Mouse (Mus musculus): ENCODE measurements around the gene Gm21310. TPM values are rescaled to one million over a fixed set of nuclear protein-coding genes. Genes with fewer than 3 reads are reported as not detected.
"Not testable (repeated sequence)": the region's sequence is repeated elsewhere in the genome, so short reads cannot be mapped to it uniquely, and the experiment has no call there.

The Gm21310 gene
- polyA plus RNA-seq (2015; fragmentation: Nextera tagmentation; extraction: Ambion mirVana), result not detected in 2 replicates

DNA sequence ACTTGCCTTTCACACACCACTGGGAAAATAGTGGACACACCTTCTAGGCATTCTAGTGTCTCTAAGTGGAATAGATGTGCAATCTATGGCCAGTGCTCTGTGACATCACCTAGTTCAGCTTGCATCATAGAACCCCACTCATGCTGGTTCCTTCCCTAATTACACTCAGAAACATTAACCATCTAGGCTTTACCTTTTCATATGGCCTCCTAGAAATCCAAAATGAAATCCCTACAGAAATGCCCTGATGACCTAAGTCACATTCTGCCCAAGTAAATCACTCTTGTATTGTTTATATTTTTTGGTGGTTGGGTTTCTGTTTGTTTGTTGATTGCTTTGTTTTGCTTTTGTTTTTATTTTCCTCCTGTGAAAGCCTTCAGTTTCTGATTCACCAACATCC lies at the start of gene Gm21310:
TSS of gene Gm21310 (minus strand) at position 101 of the 400 bp plus-strand sequence.
- not testable (repeated sequence) for H3K27me3 ChIP-seq (ENCODE audit: insufficient read depth, low read length); H3K4me3 ChIP-seq (ENCODE audit: low read length); H3K9ac ChIP-seq (replicated peaks; ENCODE audit: low read length); H3K9me3 ChIP-seq (ENCODE audit: low read length); H3K27ac ChIP-seq (ENCODE audit: low read length); H3K4me2 ChIP-seq (replicated peaks; ENCODE audit: low read depth, low read length); H3K4me1 ChIP-seq (ENCODE audit: insufficient read depth, low read length); ATAC-seq (ENCODE audit: low FRiP score, low TSS enrichment); H3K36me3 ChIP-seq (ENCODE audit: insufficient read depth, low read length)

Other genes with a start within 250 kb of the Gm21310 start
- not detected in 2 replicates for gene Gm20834, start 177.4 kb upstream of the Gm21310 start, polyA plus RNA-seq (2015; fragmentation: Nextera tagmentation; extraction: Ambion mirVana)